Mouse (Mus musculus): ENCODE measurements around the gene Ppdpf. TPM values are rescaled to one million over a fixed set of nuclear protein-coding genes. Genes with fewer than 3 reads are reported as not detected.

The Ppdpf gene
- polyA plus RNA-seq, 1 experiment = 219 TPM

GRCm38 (mm10) chr2:181206118-181206517 is 19.1 kb downstream of the Ppdpf start:
- Histone ChIP-seq H3K4me3 (ENCODE audit: control insufficient read depth, insufficient read depth, low read length) (no peak overlapping the region), H3K27ac (ENCODE audit: control insufficient read depth, insufficient read depth, low read length) (no peak overlapping the region), H3K36me3 (ENCODE audit: control insufficient read depth, insufficient read depth, low read length) (no peaks in the 10 kb centered on the region), H3K27me3 (ENCODE audit: control insufficient read depth, insufficient read depth, low read length) (no peaks in the 10 kb centered on the region), H3K4me1 (replicated peaks; ENCODE audit: control insufficient read depth, insufficient read depth, low read length) (no peaks in the 10 kb centered on the region)
- DNase-seq = no peak
- TF ChIP-seq CTCF (IDR thresholded peaks at IDR 0.05; ENCODE audit: borderline replicate concordance, control insufficient read depth, extremely low read depth, insufficient read depth, low read length, poor library complexity) (no peak), POLR2A (IDR thresholded peaks at IDR 0.05; ENCODE audit: control insufficient read depth, extremely low read depth, insufficient read depth, low read length, poor library complexity) (no peak)
- WGBS = 93% methylated on average over 9 of the region's 9 CpGs

GRCm38 (mm10) chr2:181212389-181213020 is 25.5 kb downstream of the Ppdpf start:
- Histone ChIP-seq H3K4me1 (replicated peaks; ENCODE audit: control insufficient read depth, insufficient read depth, low read length) (peaks cover 15% of the 10 kb centered on the region), H3K27ac (ENCODE audit: control insufficient read depth, insufficient read depth, low read length) (no peak overlapping the region), H3K4me3 (ENCODE audit: control insufficient read depth, insufficient read depth, low read length) (peak overlapping the region; percentile 31), H3K36me3 (ENCODE audit: control insufficient read depth, insufficient read depth, low read length) (no peaks in the 10 kb centered on the region), H3K27me3 (ENCODE audit: control insufficient read depth, insufficient read depth, low read length) (no peaks in the 10 kb centered on the region; the same call in 1 of the 2 replicates)
- TF ChIP-seq CTCF (IDR thresholded peaks at IDR 0.05; ENCODE audit: borderline replicate concordance, control insufficient read depth, extremely low read depth, insufficient read depth, low read length, poor library complexity) (no peak), POLR2A (IDR thresholded peaks at IDR 0.05; ENCODE audit: control insufficient read depth, extremely low read depth, insufficient read depth, low read length, poor library complexity) (no peak)
- no peak for DNase-seq
- WGBS = 4% methylated on average over 34 of the region's 34 CpGs

DNA sequence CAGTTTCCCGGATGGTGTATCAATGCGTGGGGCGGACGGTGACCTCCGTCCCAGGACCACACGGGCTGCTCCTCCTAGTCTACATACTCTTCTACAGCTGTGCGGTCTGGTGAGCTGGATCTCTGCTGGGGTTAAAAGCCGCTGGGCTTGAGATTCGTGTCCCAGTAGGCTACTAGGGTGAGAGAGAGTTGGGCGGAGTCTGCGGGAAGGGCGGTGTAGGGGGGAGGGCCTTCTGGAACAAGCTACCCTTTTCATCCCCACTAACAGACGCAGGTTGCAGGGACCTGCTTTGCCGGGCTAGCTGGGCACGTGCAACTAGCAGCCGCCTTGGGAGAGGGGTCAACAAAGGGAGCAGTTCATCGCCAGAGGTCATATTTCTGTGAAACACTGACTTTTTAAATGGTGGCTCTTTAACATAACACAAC is 26.0 kb downstream of the Ppdpf start, which contains the start of gene Srms:
Gene Srms (minus strand): TSS at position 165 of the 425 bp plus-strand sequence.
- no peaks in the 10 kb centered on the region; the same call in 1 of the 2 replicates for H3K27me3 ChIP-seq (ENCODE audit: control insufficient read depth, insufficient read depth, low read length)
- TF ChIP-seq CTCF (IDR thresholded peaks at IDR 0.05; ENCODE audit: borderline replicate concordance, control insufficient read depth, extremely low read depth, insufficient read depth, low read length, poor library complexity) (no peak), POLR2A (IDR thresholded peaks at IDR 0.05; ENCODE audit: control insufficient read depth, extremely low read depth, insufficient read depth, low read length, poor library complexity) (no peak)
- under 1% methylated on average over 17 of the region's 17 CpGs for WGBS
- DNase-seq = peak; percentile 39
- peak within 1 kb of the TSS; percentile 31 for H3K4me3 ChIP-seq (ENCODE audit: control insufficient read depth, insufficient read depth, low read length)
- no peak within 1 kb of the TSS for H3K27ac ChIP-seq (ENCODE audit: control insufficient read depth, insufficient read depth, low read length)
- peaks cover 15% of the 10 kb centered on the region for H3K4me1 ChIP-seq (replicated peaks; ENCODE audit: control insufficient read depth, insufficient read depth, low read length)
- no peaks in the 10 kb centered on the region for H3K36me3 ChIP-seq (ENCODE audit: control insufficient read depth, insufficient read depth, low read length)

DNA sequence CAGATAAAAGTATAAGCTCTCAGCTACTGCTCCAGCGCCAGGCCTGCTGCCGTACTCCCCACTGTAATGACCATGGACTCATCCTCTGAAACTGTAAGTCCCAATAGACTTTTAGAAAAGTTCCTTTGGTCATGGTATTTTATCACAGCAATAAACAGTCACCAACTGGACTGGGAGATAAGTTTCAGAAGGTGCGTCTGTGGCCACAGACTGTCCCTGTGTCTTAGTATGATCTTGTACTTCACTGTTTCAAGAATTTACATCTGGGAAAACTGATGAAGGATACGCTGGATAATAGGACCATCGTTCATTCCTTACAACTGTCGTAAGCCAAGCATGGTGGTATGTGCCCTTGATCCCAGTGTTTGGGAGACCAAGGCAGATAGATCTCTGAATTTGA is 29.0 kb downstream of the Ppdpf start:
- Histone ChIP-seq H3K27ac (ENCODE audit: control insufficient read depth, insufficient read depth, low read length) (no peak overlapping the region), H3K36me3 (ENCODE audit: control insufficient read depth, insufficient read depth, low read length) (no peaks in the 10 kb centered on the region), H3K4me3 (ENCODE audit: control insufficient read depth, insufficient read depth, low read length) (no peak overlapping the region), H3K4me1 (replicated peaks; ENCODE audit: control insufficient read depth, insufficient read depth, low read length) (peaks cover 33% of the 10 kb centered on the region), H3K27me3 (ENCODE audit: control insufficient read depth, insufficient read depth, low read length) (no peaks in the 10 kb centered on the region; the same call in 1 of the 2 replicates)
- WGBS = 98% methylated on average over 6 of the region's 6 CpGs
- TF ChIP-seq POLR2A (IDR thresholded peaks at IDR 0.05; ENCODE audit: control insufficient read depth, extremely low read depth, insufficient read depth, low read length, poor library complexity) = no peak
- no peak for TF ChIP-seq CTCF (IDR thresholded peaks at IDR 0.05; ENCODE audit: borderline replicate concordance, control insufficient read depth, extremely low read depth, insufficient read depth, low read length, poor library complexity)
- no peak for DNase-seq

DNA sequence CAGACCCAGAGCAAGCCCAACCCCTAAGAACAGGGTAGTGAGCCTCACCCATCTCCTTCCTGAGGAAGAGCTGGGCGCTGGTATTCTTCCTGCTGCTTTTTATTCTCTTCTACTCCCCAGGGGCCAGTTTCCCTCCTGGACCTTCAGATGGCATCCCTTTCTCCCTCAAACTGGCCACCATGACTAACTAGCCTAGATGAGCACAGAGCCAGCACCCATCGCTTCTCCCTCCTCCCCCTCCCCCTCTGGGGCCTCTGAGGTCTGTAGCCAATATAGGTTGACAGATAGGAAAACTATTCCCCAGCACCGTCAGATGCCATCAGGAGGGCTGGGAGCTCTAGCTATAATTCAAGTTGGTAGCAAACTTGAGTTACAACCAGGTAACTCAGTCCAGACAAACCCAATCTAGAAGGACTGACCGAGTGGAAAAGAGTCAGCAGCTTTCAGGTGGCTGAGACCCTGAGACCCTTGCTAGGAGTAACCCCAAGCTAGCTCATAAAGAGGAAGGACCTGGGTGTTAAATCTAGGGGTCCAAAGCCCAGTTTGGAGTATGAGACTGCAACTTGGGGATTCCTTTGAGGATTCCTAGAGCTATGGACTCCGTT is 31.9 kb downstream of the Ppdpf start:
- no peaks in the 10 kb centered on the region for H3K27me3 ChIP-seq (ENCODE audit: control insufficient read depth, insufficient read depth, low read length)
- DNase-seq = no peak
- H3K4me3 ChIP-seq (ENCODE audit: control insufficient read depth, insufficient read depth, low read length) = no peak overlapping the region
- H3K36me3 ChIP-seq (ENCODE audit: control insufficient read depth, insufficient read depth, low read length) = no peaks in the 10 kb centered on the region
- 37% methylated on average over 5 of the region's 5 CpGs for WGBS
- H3K27ac ChIP-seq (ENCODE audit: control insufficient read depth, insufficient read depth, low read length) = peak overlapping the region; percentile 87
- peaks cover 18% of the 10 kb centered on the region for H3K4me1 ChIP-seq (replicated peaks; ENCODE audit: control insufficient read depth, insufficient read depth, low read length)
- no peak for TF ChIP-seq POLR2A (IDR thresholded peaks at IDR 0.05; ENCODE audit: control insufficient read depth, extremely low read depth, insufficient read depth, low read length, poor library complexity)
- TF ChIP-seq CTCF (IDR thresholded peaks at IDR 0.05; ENCODE audit: borderline replicate concordance, control insufficient read depth, extremely low read depth, insufficient read depth, low read length, poor library complexity) = no peak

GRCm38 (mm10) chr2:181219538-181220216 is 32.6 kb downstream of the Ppdpf start, which contains the start of gene Fndc11:
Fndc11 (plus strand) TSS chr2:181220013.
- H3K27me3 ChIP-seq (ENCODE audit: control insufficient read depth, insufficient read depth, low read length) = no peaks in the 10 kb centered on the region
- H3K4me3 ChIP-seq (ENCODE audit: control insufficient read depth, insufficient read depth, low read length) = peak within 1 kb of the TSS; percentile 41
- H3K4me1 ChIP-seq (replicated peaks; ENCODE audit: control insufficient read depth, insufficient read depth, low read length) = peaks cover 18% of the 10 kb centered on the region
- peak; percentile 92 for DNase-seq
- TF ChIP-seq CTCF (IDR thresholded peaks at IDR 0.05; ENCODE audit: borderline replicate concordance, control insufficient read depth, extremely low read depth, insufficient read depth, low read length, poor library complexity) = peak; percentile 65
- TF ChIP-seq POLR2A (IDR thresholded peaks at IDR 0.05; ENCODE audit: control insufficient read depth, extremely low read depth, insufficient read depth, low read length, poor library complexity) = no peak
- 1% methylated on average over 25 of the region's 25 CpGs for WGBS
- H3K36me3 ChIP-seq (ENCODE audit: control insufficient read depth, insufficient read depth, low read length) = no peaks in the 10 kb centered on the region
- peak within 1 kb of the TSS; percentile 87 for H3K27ac ChIP-seq (ENCODE audit: control insufficient read depth, insufficient read depth, low read length)
